Mouse (Mus musculus) embryonic facial prominence, embryonic 15.5 days (tissue): ENCODE data around the gene Clcn5. TPM values are rescaled to one million over a fixed set of nuclear protein-coding genes. Genes with fewer than 3 reads are reported as not detected.
A peak's percentile ranks its signal among the peaks of the same experiment; 100 is the strongest.

Experiments
- ATAC-seq: fragments of 200-750 bp; cut with Nextera tagmentation; 2 replicates; pipeline ENCODE4 v1.8.0; 2017; ENCODE audit warnings: low read depth, moderate TSS enrichment; ENCODE audit not compliant: insufficient number of reproducible peaks, low FRiP score, low TSS enrichment
- H3K27ac ChIP-seq: fragments of 300-500 bp; sonication (generic); replicated peaks from 2 replicates; pipeline ENCODE4 v1.5.1; 2015; ENCODE audit warnings: mild to moderate bottlenecking, inconsistent platforms
- H3K27me3 ChIP-seq: fragments of 300-500 bp; sonication (generic); 2 replicates; pipeline ENCODE4 v1.6.1; 2015; ENCODE audit warnings: inconsistent platforms
- H3K36me3 ChIP-seq: fragments of 300-500 bp; sonication (generic); 2 replicates; pipeline ENCODE4 v1.6.1; 2015; ENCODE audit warnings: mild to moderate bottlenecking, inconsistent platforms
- H3K4me1 ChIP-seq: fragments of 300-500 bp; sonication (generic); 2 replicates; pipeline ENCODE4 v1.6.1; 2015; ENCODE audit warnings: inconsistent platforms
- H3K4me2 ChIP-seq: fragments of 300-500 bp; sonication (generic); replicated peaks from 2 replicates; pipeline ENCODE4 v1.6.1; 2015; ENCODE audit warnings: mild to moderate bottlenecking, inconsistent platforms
- H3K4me3 ChIP-seq: fragments of 300-500 bp; sonication (generic); replicated peaks from 2 replicates; pipeline ENCODE4 v1.5.1; 2015; ENCODE audit warnings: mild to moderate bottlenecking, inconsistent platforms
- H3K9ac ChIP-seq: fragments of 300-500 bp; sonication (generic); 2 replicates; pipeline ENCODE4 v1.6.1; 2015; ENCODE audit warnings: inconsistent platforms
- H3K9me3 ChIP-seq: fragments of 300-500 bp; sonication (generic); replicated peaks from 2 replicates; pipeline ENCODE4 v1.6.1; 2016; ENCODE audit warnings: inconsistent platforms
- WGBS: fragments of 180-500 bp; shearing (Covaris S2); methylation state at CpG from one replicate; pipeline ENCODE4 v1.1.7; 2015; 5-methylcytosine and 5-hydroxymethylcytosine counted together
- polyA plus RNA-seq: library from polyadenylated mRNA; unstranded; fragments of >200 nt; fragmentation: Nextera tagmentation; extraction: Ambion mirVana; gene quantifications from 2 replicates; pipeline ENCODE4 v1.2.1, GENCODE M21; 2015

The Clcn5 gene
- 15.6 and 17.9 TPM in 2 replicates for polyA plus RNA-seq

GRCm38 (mm10) chrX:7319089-7319721 lies at the start of gene Clcn5:
TSS of gene Clcn5 (minus strand) at chrX:7319358.
- ATAC-seq, result peak; percentile 96
- Histone ChIP-seq H3K4me1 (no peaks in the 10 kb centered on the region), H3K4me2 (peak within 1 kb of the TSS; percentile 46), H3K4me3 (peak within 1 kb of the TSS; percentile 60), H3K27ac (peak within 1 kb of the TSS; percentile 93), H3K9me3 (no peaks in the 10 kb centered on the region), H3K36me3 (no peaks in the 10 kb centered on the region), H3K27me3 (no peaks in the 10 kb centered on the region), H3K9ac (peak within 1 kb of the TSS; percentile 65)
- 14% methylated on average over 40 of the region's 43 CpGs for WGBS

- H3K4me2 ChIP-seq, result no peak overlapping the region
- ATAC-seq, result no peak
- 45% methylated on average over 2 of the region's 2 CpGs for WGBS
Observed at GRCm38 (mm10) chrX:7325455-7325854, 6.3 kb upstream of the Clcn5 start.

GRCm38 (mm10) chrX:7322288-7322687 lies 3.1 kb upstream of the Clcn5 start:
- 15% methylated on average over 7 of the region's 7 CpGs for WGBS
- Histone ChIP-seq H3K36me3 (no peaks in the 10 kb centered on the region), H3K9ac (no peak overlapping the region), H3K27me3 (no peaks in the 10 kb centered on the region), H3K4me1 (no peaks in the 10 kb centered on the region), H3K9me3 (no peaks in the 10 kb centered on the region), H3K4me3 (no peak overlapping the region), H3K4me2 (no peak overlapping the region), H3K27ac (no peak overlapping the region)
- ATAC-seq, result no peak

More at GRCm38 (mm10) chrX:7325455-7325854, 6.3 kb upstream of the Clcn5 start:
- H3K27me3 ChIP-seq, result no peaks in the 10 kb centered on the region
- H3K4me3 ChIP-seq, result no peak overlapping the region
- no peaks in the 10 kb centered on the region for H3K4me1 ChIP-seq
- H3K9me3 ChIP-seq, result no peaks in the 10 kb centered on the region
- H3K36me3 ChIP-seq, result no peaks in the 10 kb centered on the region
- H3K9ac ChIP-seq, result no peak overlapping the region
- H3K27ac ChIP-seq, result no peak overlapping the region

DNA sequence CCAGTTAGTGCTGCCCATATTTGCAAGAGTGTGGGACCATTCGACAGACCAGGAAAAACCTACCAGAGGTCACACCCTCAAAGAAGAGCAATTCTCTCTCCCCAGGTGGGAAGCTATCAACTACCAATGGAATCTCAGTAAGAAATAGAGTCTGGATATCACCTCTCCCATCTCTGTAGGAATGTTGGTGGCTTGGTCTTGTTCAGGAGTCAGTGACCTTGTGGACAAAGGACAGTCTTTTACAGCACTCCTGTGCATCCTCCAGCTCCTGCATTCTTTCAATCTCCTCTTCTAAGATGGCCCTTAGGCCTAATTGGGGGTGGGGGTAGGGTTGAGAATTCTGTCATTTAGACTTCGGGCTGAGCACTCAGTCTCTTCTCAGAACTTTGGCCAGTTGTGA lies 1.4 kb upstream of the Clcn5 start:
- 53% methylated on average over 2 of the region's 2 CpGs for WGBS
- no peak for ATAC-seq
- H3K9ac ChIP-seq, result no peak overlapping the region
- H3K27me3 ChIP-seq, result no peaks in the 10 kb centered on the region
- H3K27ac ChIP-seq, result no peak overlapping the region
- H3K4me1 ChIP-seq, result no peaks in the 10 kb centered on the region
- H3K36me3 ChIP-seq, result no peaks in the 10 kb centered on the region
- H3K9me3 ChIP-seq, result no peaks in the 10 kb centered on the region
- no peak overlapping the region for H3K4me2 ChIP-seq
- no peak overlapping the region for H3K4me3 ChIP-seq

DNA sequence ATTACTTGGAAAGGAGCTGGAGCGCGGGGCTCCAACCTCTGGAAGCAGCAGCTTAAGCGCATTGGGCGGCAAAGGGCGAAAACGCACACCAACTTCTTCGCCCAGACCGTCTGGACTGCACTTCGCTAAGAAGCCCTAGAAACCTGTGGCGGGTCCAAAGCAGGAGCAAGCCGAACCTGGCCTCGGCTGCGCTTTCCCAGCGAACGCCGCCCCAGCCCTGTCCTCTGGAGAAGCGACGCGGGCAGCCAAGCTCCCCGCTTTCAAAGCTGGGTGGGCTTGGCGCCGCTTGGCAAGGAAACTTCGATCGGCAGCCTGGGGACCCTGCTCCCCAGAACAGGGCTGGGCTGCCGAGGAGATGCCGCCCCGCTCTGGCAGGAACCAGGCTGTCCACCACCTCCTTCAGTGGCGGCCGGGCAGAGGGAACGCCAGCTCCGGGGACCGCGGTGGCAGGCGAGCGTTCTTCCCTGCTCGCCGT lies 570 bp downstream of the Clcn5 start:
- peak overlapping the region; percentile 46 for H3K4me2 ChIP-seq
- no peaks in the 10 kb centered on the region for H3K9me3 ChIP-seq
- peak overlapping the region; percentile 65 for H3K9ac ChIP-seq
- H3K4me1 ChIP-seq, result no peaks in the 10 kb centered on the region
- peak overlapping the region; percentile 93 for H3K27ac ChIP-seq
- H3K36me3 ChIP-seq, result no peaks in the 10 kb centered on the region
- 16% methylated on average over 27 of the region's 37 CpGs for WGBS
- peak; percentile 68 for ATAC-seq
- H3K27me3 ChIP-seq, result no peaks in the 10 kb centered on the region
- peak overlapping the region; percentile 60 for H3K4me3 ChIP-seq

GRCm38 (mm10) chrX:7315115-7315514 lies 4.0 kb downstream of the Clcn5 start:
- no peak overlapping the region for H3K27ac ChIP-seq

DNA sequence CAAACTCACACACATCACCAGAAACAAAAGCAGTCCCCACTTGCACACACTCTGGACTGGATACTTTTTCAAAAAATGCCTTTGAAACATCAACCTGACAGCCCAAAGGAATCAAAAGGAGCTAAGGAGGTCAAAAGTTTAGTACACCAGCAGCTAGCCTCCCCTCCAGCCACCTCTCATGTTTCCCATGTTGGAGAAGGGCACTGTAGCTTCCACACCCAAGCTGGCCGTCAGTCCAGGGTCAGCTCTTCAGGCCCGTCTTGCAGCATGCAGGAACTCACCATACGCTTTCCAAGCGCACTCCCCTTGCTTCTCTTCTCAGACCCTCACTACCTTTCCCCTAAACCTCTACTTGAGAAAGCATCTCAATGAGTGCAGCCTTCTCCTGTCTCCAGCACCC lies 4.5 kb downstream of the Clcn5 start:
- H3K36me3 ChIP-seq, result no peaks in the 10 kb centered on the region
- ATAC-seq, result no peak
- no peak overlapping the region; the same call in 1 of the 2 replicates for H3K27ac ChIP-seq
- H3K27me3 ChIP-seq, result no peaks in the 10 kb centered on the region
- H3K9me3 ChIP-seq, result no peaks in the 10 kb centered on the region
- H3K4me1 ChIP-seq, result no peaks in the 10 kb centered on the region
- H3K4me2 ChIP-seq, result peak overlapping the region; percentile 17; the same call in 1 of the 2 replicates
- 59% methylated on average over 4 of the region's 4 CpGs for WGBS
- H3K4me3 ChIP-seq, result peak overlapping the region; percentile 11; the same call in 1 of the 2 replicates
- H3K9ac ChIP-seq, result no peak overlapping the region

More at GRCm38 (mm10) chrX:7315115-7315514, 4.0 kb downstream of the Clcn5 start:
- 25% methylated on average over 10 of the region's 10 CpGs for WGBS
- Histone ChIP-seq H3K4me3 (peak overlapping the region; percentile 11; the same call in 1 of the 2 replicates), H3K4me1 (no peaks in the 10 kb centered on the region), H3K36me3 (no peaks in the 10 kb centered on the region), H3K9ac (no peak overlapping the region), H3K4me2 (peak overlapping the region; percentile 17; the same call in 1 of the 2 replicates), H3K27me3 (no peaks in the 10 kb centered on the region), H3K9me3 (no peaks in the 10 kb centered on the region)
- no peak for ATAC-seq

DNA sequence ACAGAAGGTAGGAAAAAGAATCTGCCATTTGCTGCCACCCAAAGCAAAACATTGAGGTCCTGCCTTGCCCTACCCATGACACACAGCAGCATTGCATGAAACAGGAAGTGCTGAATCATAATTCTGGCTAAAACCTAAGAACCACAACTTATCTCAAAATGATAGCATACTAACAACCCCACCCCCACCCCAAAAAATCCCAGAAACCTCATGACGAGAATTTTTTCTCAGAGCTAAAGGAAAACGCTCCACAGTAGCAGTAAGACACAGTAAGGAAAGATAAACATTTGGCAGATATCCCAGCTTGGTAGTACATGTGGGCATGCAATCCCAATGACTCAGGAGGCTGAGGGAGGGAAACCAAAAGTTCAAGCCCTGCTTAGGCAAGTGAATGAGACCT lies 10.9 kb downstream of the Clcn5 start:
- 53% methylated on average over 2 of the region's 2 CpGs for WGBS
- H3K9ac ChIP-seq, result no peak overlapping the region
- H3K4me1 ChIP-seq, result no peaks in the 10 kb centered on the region
- H3K9me3 ChIP-seq, result no peaks in the 10 kb centered on the region
- H3K4me3 ChIP-seq, result no peak overlapping the region
- no peaks in the 10 kb centered on the region for H3K27me3 ChIP-seq
- no peak overlapping the region for H3K27ac ChIP-seq
- H3K36me3 ChIP-seq, result no peaks in the 10 kb centered on the region
- H3K4me2 ChIP-seq, result no peak overlapping the region
- ATAC-seq, result no peak

GRCm38 (mm10) chrX:7306861-7307260 lies 12.3 kb downstream of the Clcn5 start:
- Histone ChIP-seq H3K4me2 (no peak overlapping the region), H3K27me3 (no peaks in the 10 kb centered on the region), H3K4me1 (no peaks in the 10 kb centered on the region), H3K4me3 (no peak overlapping the region), H3K36me3 (no peaks in the 10 kb centered on the region), H3K27ac (no peak overlapping the region), H3K9me3 (no peaks in the 10 kb centered on the region), H3K9ac (no peak overlapping the region)
- ATAC-seq, result no peak
- WGBS, result 73% methylated on average over 4 of the region's 5 CpGs

- Histone ChIP-seq H3K9ac (no peak overlapping the region), H3K4me2 (no peak overlapping the region), H3K4me1 (no peaks in the 10 kb centered on the region), H3K36me3 (no peaks in the 10 kb centered on the region), H3K9me3 (no peaks in the 10 kb centered on the region), H3K27ac (no peak overlapping the region), H3K4me3 (no peak overlapping the region), H3K27me3 (no peaks in the 10 kb centered on the region)
- no peak for ATAC-seq
- 50% methylated on average over 2 of the region's 2 CpGs for WGBS
Observed at GRCm38 (mm10) chrX:7292981-7293380, 26.2 kb downstream of the Clcn5 start.

DNA sequence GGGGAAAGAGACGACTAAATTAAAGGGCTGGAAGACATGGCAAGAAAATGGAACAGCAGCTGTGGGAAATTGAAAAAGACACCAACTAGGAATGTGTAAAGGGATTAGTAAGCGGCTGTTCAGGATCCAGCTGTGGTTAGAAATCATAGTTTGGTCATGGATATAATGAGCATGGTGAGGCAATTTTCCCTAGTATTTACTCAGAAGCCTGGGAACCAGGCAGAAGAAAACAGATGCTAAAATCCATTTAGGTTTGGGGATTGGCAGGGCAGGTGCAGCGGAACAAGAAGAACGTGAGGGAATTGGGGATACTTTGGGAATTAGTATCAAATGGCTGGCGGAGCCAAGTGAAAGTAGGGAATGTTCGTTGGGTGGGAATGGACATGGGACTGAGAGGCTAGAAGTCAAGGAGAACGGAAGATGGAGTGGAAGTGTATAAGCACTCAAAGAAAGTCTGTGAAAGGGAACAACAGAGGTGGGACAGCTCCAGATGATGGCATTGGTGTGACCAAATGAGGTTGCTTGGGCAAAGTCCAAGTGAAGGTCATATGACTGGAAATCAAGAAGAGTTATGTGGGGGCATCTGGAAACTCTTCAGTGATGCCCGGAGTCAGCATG lies 26.9 kb downstream of the Clcn5 start:
- Histone ChIP-seq H3K27ac (no peak overlapping the region), H3K9me3 (no peaks in the 10 kb centered on the region), H3K4me3 (no peak overlapping the region), H3K36me3 (no peaks in the 10 kb centered on the region), H3K4me2 (no peak overlapping the region), H3K27me3 (no peaks in the 10 kb centered on the region), H3K4me1 (no peaks in the 10 kb centered on the region), H3K9ac (no peak overlapping the region)
- peak; percentile 67; the same call in 1 of the 2 replicates for ATAC-seq
- 66% methylated on average over 8 of the region's 8 CpGs for whole genome bisulfite sequencing
